Mouse (Mus musculus): ENCODE data around the gene Trpv2.
"Not testable (repeated sequence)": the region's sequence is repeated elsewhere in the genome, so short reads cannot be mapped to it uniquely, and the experiment has no call there.

The Trpv2 gene

DNA sequence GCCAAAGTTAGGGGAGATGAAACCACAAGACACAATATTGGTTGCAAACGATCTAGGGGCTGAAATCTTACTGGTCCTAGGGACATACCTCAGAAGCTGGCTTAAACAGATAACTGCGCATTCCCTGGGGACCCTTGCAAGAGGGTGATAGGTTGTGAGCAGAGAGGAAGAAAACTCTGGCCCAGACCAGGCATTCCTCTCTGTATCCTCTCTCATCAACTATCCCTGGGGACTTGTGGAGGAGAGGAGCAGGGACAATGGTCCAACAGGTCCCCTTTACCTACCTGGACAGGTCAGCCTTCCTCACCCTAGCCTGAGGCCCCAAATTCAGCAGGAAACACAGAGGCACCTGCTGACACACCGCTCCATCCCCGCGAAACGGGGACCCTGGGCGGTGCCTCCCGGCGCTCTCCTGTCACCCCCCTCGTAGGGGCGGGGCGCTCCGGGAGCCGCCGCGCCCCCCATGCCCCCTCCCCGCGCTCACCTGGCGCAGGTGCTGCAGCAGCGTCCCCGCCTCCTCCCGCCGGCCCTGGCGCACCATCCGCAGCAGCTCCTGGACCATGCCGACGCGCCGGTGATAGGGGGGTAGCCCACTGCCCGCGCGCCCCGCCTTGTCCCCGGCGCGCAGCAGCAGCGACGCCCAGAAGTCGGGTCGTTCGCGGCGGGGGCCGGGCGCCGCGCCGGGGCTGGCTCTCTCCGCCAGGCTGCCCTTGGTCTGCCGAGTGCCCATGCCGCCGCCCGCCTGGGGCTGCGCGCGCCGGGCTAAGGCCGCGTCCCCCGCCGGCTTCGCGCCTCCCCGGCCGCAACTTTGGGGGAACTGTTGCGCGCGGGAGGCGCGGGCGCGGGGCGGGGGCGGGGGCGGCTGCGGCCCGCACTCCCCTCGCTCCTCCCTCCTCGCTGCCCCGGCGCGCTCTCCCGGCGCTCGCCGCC, 73.6 kb downstream of the Trpv2 start, which contains the start of gene Lrrc75a:
Gene Lrrc75a (minus strand): TSS at position 863 of the 930 bp plus-strand sequence.
- peak; percentile 37 to 46 for DNase-seq (ENCODE audit: low spot score in 2 of 2)

DNA sequence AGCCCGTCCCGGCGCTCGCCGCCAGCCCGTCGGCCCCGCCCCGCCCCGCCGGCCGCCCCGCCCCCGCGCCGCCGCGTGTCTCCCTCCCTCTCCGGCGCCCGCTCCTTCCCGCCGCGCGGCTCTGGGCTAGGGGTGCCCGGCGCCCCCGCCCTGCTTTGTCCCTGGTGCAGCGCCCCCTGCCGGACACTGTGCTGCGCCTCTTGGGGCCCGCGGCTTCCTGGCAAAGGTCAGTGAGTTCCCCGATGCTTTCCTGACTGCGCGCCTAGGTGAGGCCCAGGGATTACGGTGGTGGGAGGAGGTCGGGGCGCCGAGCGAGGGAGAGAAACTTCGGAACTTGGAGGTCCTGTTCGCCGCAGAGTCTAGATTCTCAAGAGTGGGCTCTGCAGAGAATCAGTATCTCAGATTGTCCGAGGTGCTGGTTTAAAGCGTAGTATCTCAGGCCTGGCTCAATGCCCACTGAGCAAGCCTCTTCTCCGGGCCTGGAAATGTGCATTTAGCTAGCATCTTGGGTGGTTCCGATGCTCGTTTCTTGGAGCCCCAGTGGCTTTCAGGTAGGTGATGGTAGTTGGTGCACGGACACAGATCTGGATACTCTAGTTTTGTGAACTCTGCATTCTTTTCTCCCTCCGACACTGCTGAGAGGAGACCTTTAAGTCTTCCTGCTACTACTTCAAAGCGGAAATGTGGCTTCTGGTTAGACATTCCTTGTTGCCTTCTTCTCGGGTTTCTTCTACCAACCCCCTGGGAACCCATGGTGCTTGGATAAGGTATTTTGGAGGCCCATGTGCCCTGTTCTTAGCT, 74.5 kb downstream of the Trpv2 start, which contains the start of gene Mmgt2:
Gene Mmgt2 (plus strand): TSS at position 74 of the 801 bp plus-strand sequence.
- DNase-seq (ENCODE audit: low spot score in 2 of 2) = peak; percentile 89 to 94

DNA sequence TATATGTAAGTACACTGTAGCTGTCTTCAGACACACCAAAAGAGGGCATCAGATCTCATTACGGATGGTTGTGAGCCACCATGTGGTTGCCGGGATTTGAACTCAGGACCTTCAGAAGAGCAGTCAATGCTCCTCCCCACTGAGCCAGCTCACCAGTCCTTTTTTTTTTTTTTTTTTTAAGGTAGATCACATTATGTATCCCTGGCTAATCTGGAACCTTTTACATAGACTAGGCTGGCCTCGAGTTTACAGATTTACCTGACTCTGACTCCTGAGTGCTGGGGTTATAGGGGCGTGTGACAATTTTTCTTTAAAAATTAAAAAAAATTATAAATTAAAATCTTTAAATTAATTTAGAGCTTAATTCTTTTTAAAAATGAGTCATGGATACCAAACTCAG, 75.5 kb downstream of the Trpv2 start:
- DNase-seq (ENCODE audit: low spot score in 2 of 2) = not testable (repeated sequence)

Measured in spleen, postnatal 10 days (tissue).